Mouse (Mus musculus): ENCODE data around the gene Avil. TPM values are rescaled to one million over a fixed set of nuclear protein-coding genes. Genes with fewer than 3 reads are reported as not detected.
A peak's percentile ranks its signal among the peaks of the same experiment; 100 is the strongest.

Avil gene
- polyA plus RNA-seq, 1 experiment: 0.13 TPM

GRCm38 (mm10) chr10:126972051-126972725 lies 28.3 kb upstream of the Avil start:
- Histone ChIP-seq H3K79me3 (ENCODE audit: low read depth) (no peaks in the 10 kb centered on the region), H3K27me3 (ENCODE audit: control insufficient read depth, insufficient read depth, insufficient read length) (no peaks in the 10 kb centered on the region), H3K4me3 (ENCODE audit: insufficient read depth, poor library complexity, severe bottlenecking) (no peak overlapping the region)

GRCm38 (mm10) chr10:126972988-126973387 lies 27.5 kb upstream of the Avil start:
- TF ChIP-seq MYOD1 (IDR thresholded peaks at IDR 0.05; ENCODE audit: control insufficient read depth, insufficient read length, low read depth) (no peak), CTCF (IDR thresholded peaks at IDR 0.05; ENCODE audit: control insufficient read depth, insufficient read depth, insufficient read length) (no peak), CEBPB (IDR thresholded peaks at IDR 0.05; ENCODE audit: low read depth) (no peak), MYOG (IDR thresholded peaks at IDR 0.05; ENCODE audit: control insufficient read depth, extremely low read depth, insufficient read length) (no peak), USF1 (IDR thresholded peaks at IDR 0.05; ENCODE audit: low read depth) (no peak), FOSL1 (IDR thresholded peaks at IDR 0.05; ENCODE audit: insufficient read depth, low read length, poor library complexity, severe bottlenecking) (no peak), MAX (IDR thresholded peaks at IDR 0.05) (no peak)
- Histone ChIP-seq H3K27me3 (ENCODE audit: control insufficient read depth, insufficient read depth, insufficient read length) (no peaks in the 10 kb centered on the region), H3K79me3 (ENCODE audit: low read depth) (no peaks in the 10 kb centered on the region), H3K4me3 (ENCODE audit: insufficient read depth, poor library complexity, severe bottlenecking) (no peak overlapping the region), H3K36me3 (ENCODE audit: control insufficient read depth, insufficient read depth) (no peaks in the 10 kb centered on the region), H3ac (ENCODE audit: control insufficient read depth, insufficient read length, low read depth) (no peak overlapping the region), H3K79me2 (ENCODE audit: control insufficient read depth, insufficient read depth) (no peaks in the 10 kb centered on the region)

More at GRCm38 (mm10) chr10:126972051-126972725, 28.3 kb upstream of the Avil start:
- TF ChIP-seq CTCF (IDR thresholded peaks at IDR 0.05; ENCODE audit: control insufficient read depth, insufficient read depth, insufficient read length) (no peak), MYOD1 (IDR thresholded peaks at IDR 0.05; ENCODE audit: control insufficient read depth, insufficient read length, low read depth) (no peak), MYOG (IDR thresholded peaks at IDR 0.05; ENCODE audit: control insufficient read depth, extremely low read depth, insufficient read length) (no peak), MAX (IDR thresholded peaks at IDR 0.05) (no peak), FOSL1 (IDR thresholded peaks at IDR 0.05; ENCODE audit: insufficient read depth, low read length, poor library complexity, severe bottlenecking) (no peak), USF1 (IDR thresholded peaks at IDR 0.05; ENCODE audit: low read depth) (peak; percentile 59)
- Histone ChIP-seq H3ac (ENCODE audit: control insufficient read depth, insufficient read length, low read depth) (no peak overlapping the region), H3K79me2 (ENCODE audit: control insufficient read depth, insufficient read depth) (no peaks in the 10 kb centered on the region), H3K36me3 (ENCODE audit: control insufficient read depth, insufficient read depth) (no peaks in the 10 kb centered on the region)

DNA sequence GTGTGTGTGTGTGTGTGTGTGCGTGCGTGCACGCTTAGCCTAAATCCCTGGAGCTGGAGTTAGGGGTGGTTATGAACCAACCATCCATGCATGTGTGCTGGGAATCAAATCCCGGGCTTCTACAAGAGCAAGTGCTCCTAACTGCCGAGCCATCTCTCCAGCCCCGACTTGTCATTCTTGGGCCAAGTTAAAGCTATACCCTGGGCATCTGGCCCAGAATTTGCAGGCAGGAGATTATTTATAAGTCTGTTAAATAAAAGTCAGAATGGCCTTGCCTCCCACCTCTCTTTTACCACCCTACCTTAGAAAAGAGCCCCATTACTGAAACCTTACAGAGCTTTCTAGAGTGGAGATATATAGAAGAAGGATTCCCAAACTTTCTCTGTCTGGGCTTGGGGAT lies 24.8 kb upstream of the Avil start:
- no peak for TF ChIP-seq CEBPB (IDR thresholded peaks at IDR 0.05; ENCODE audit: low read depth)
- TF ChIP-seq MAX (IDR thresholded peaks at IDR 0.05): no peak
- TF ChIP-seq MYOD1 (IDR thresholded peaks at IDR 0.05; ENCODE audit: control insufficient read depth, insufficient read length, low read depth): no peak
- TF ChIP-seq FOSL1 (IDR thresholded peaks at IDR 0.05; ENCODE audit: insufficient read depth, low read length, poor library complexity, severe bottlenecking): no peak
- no peak for TF ChIP-seq USF1 (IDR thresholded peaks at IDR 0.05; ENCODE audit: low read depth)
- peaks cover 17% of the 10 kb centered on the region for H3K79me2 ChIP-seq (ENCODE audit: control insufficient read depth, insufficient read depth)
- no peak overlapping the region for H3K4me3 ChIP-seq (ENCODE audit: insufficient read depth, poor library complexity, severe bottlenecking)
- H3K27me3 ChIP-seq (ENCODE audit: control insufficient read depth, insufficient read depth, insufficient read length): no peaks in the 10 kb centered on the region
- no peak overlapping the region for H3ac ChIP-seq (ENCODE audit: control insufficient read depth, insufficient read length, low read depth)
- H3K79me3 ChIP-seq (ENCODE audit: low read depth): peaks cover 11% of the 10 kb centered on the region
- H3K36me3 ChIP-seq (ENCODE audit: control insufficient read depth, insufficient read depth): no peaks in the 10 kb centered on the region

DNA sequence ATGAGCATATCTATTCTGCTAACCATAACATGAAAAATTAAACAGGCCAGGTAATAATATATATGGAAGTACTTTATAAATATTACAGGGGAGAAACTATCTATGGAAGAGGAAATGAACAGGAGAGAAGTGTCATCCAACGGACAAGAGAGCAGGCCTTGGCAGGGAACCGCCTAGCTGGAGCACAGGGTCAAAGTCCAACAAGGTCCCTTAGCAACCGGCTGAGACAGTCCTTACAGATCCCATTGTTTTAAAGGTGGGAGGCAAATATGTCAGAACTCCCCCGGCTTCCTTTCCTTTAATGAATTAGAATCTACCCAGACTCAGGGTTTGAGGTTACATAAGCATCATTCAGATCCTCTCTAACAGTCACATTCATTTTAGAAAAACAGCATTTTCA lies 23.4 kb upstream of the Avil start:
- Histone ChIP-seq H3K4me3 (ENCODE audit: insufficient read depth, poor library complexity, severe bottlenecking) (no peak overlapping the region), H3K79me3 (ENCODE audit: low read depth) (peaks cover 25% of the 10 kb centered on the region), H3K27me3 (ENCODE audit: control insufficient read depth, insufficient read depth, insufficient read length) (no peaks in the 10 kb centered on the region), H3ac (ENCODE audit: control insufficient read depth, insufficient read length, low read depth) (no peak overlapping the region), H3K79me2 (ENCODE audit: control insufficient read depth, insufficient read depth) (peaks cover 31% of the 10 kb centered on the region), H3K36me3 (ENCODE audit: control insufficient read depth, insufficient read depth) (no peaks in the 10 kb centered on the region)
- TF ChIP-seq USF1 (IDR thresholded peaks at IDR 0.05; ENCODE audit: low read depth): no peak
- no peak for TF ChIP-seq CTCF (IDR thresholded peaks at IDR 0.05; ENCODE audit: control insufficient read depth, insufficient read depth, insufficient read length)
- no peak for TF ChIP-seq MAX (IDR thresholded peaks at IDR 0.05)
- no peak for TF ChIP-seq MYOD1 (IDR thresholded peaks at IDR 0.05; ENCODE audit: control insufficient read depth, insufficient read length, low read depth)
- no peak for TF ChIP-seq CEBPB (IDR thresholded peaks at IDR 0.05; ENCODE audit: low read depth)
- TF ChIP-seq MYOG (IDR thresholded peaks at IDR 0.05; ENCODE audit: control insufficient read depth, extremely low read depth, insufficient read length): no peak
- no peak for TF ChIP-seq FOSL1 (IDR thresholded peaks at IDR 0.05; ENCODE audit: insufficient read depth, low read length, poor library complexity, severe bottlenecking)

- TF ChIP-seq FOSL1 (IDR thresholded peaks at IDR 0.05; ENCODE audit: insufficient read depth, low read length, poor library complexity, severe bottlenecking) (no peak), CEBPB (IDR thresholded peaks at IDR 0.05; ENCODE audit: low read depth) (no peak), MYOD1 (IDR thresholded peaks at IDR 0.05; ENCODE audit: control insufficient read depth, insufficient read length, low read depth) (no peak), USF1 (IDR thresholded peaks at IDR 0.05; ENCODE audit: low read depth) (no peak), MAX (IDR thresholded peaks at IDR 0.05) (no peak), CTCF (IDR thresholded peaks at IDR 0.05; ENCODE audit: control insufficient read depth, insufficient read depth, insufficient read length) (no peak), MYOG (IDR thresholded peaks at IDR 0.05; ENCODE audit: control insufficient read depth, extremely low read depth, insufficient read length) (no peak)
These were observed 22.1 kb upstream of the Avil start, which contains the start of gene Ctdsp2 for GRCm38 (mm10) chr10:126978277-126978994. Ctdsp2 (plus strand) TSS chr10:126978717.

More at GRCm38 (mm10) chr10:126978277-126978994, 22.1 kb upstream of the Avil start, which contains the start of gene Ctdsp2:
- H3K79me3 ChIP-seq (ENCODE audit: low read depth): peaks cover 39% of the 10 kb centered on the region
- H3K79me2 ChIP-seq (ENCODE audit: control insufficient read depth, insufficient read depth): peaks cover 44% of the 10 kb centered on the region
- H3K36me3 ChIP-seq (ENCODE audit: control insufficient read depth, insufficient read depth): peaks cover 13% of the 10 kb centered on the region
- no peaks in the 10 kb centered on the region for H3K27me3 ChIP-seq (ENCODE audit: control insufficient read depth, insufficient read depth, insufficient read length)
- H3ac ChIP-seq (ENCODE audit: control insufficient read depth, insufficient read length, low read depth): peak within 1 kb of the TSS; percentile 82
- H3K4me3 ChIP-seq (ENCODE audit: insufficient read depth, poor library complexity, severe bottlenecking): peak within 1 kb of the TSS; percentile 85

Data from C2C12 (cell line).